Mouse (Mus musculus): ENCODE measurements around the gene Cbx2. TPM values are rescaled to one million over a fixed set of nuclear protein-coding genes. Genes with fewer than 3 reads are reported as not detected.

Gene Cbx2
- polyA plus RNA-seq, 1 experiment from 2014 or later, result 64.8 TPM

- no peak for ATAC-seq (ENCODE audit: insufficient number of reproducible peaks, insufficient read depth, low FRiP score, low TSS enrichment, low read depth)
Measured at GRCm38 (mm10) chr11:118997182-118997581, 25.6 kb upstream of the Cbx2 start.

DNA sequence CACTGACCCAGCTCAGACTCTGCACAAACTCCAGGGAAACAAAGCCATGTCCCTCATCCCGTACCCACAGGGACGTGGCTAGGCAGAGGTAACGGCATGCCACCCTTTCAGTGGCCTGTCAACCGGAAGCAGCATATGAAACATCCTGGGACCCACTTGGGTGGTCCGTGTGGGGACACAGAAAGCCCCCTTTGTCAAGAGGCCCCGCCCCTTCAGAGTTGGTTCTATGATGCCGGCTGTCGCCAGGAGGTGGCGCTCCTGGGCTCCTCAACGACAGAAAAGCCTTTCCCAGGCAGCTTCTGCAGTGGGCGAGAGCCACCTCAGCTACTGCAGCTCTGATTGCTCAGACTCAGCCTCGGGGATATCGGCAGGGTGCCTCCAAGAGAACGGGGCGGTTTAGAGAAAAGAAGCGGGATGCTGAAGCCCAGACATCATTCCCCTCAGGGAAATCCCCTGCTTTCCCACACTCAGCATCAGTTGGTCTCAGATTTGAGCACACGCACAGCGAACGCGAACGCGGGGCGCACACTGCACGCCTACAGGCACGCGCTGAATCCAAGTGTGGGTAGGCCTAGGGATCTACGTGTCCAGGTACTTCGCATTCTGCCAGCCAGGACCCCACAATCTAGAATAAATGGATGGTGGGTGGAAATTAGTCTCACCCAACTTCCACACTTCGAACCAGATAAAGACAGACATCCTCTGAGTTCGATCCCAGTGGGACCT, 24.1 kb upstream of the Cbx2 start:
- peaks cover 25% of the 10 kb centered on the region for H3K4me1 ChIP-seq
- H3K4me3 ChIP-seq, result peak overlapping the region; percentile 33
- H3K36me3 ChIP-seq, result no peaks in the 10 kb centered on the region
- 9% methylated on average over 30 of the region's 30 CpGs for WGBS
- peak overlapping the region; percentile 49; the same call in 1 of the 2 replicates for H3K9ac ChIP-seq
- no peaks in the 10 kb centered on the region for H3K9me3 ChIP-seq
- ATAC-seq (ENCODE audit: insufficient number of reproducible peaks, insufficient read depth, low FRiP score, low TSS enrichment, low read depth), result peak; percentile 56; the same call in 1 of the 2 replicates
- peaks cover 42% of the 10 kb centered on the region for H3K27me3 ChIP-seq
- no peak overlapping the region for H3K27ac ChIP-seq
- peak overlapping the region; percentile 63 for H3K4me2 ChIP-seq

More at GRCm38 (mm10) chr11:118997182-118997581, 25.6 kb upstream of the Cbx2 start:
- H3K27me3 ChIP-seq, result peaks cover 37% of the 10 kb centered on the region
- no peaks in the 10 kb centered on the region for H3K36me3 ChIP-seq
- no peak overlapping the region for H3K4me2 ChIP-seq
- H3K4me1 ChIP-seq, result peaks cover 25% of the 10 kb centered on the region
- H3K9ac ChIP-seq, result no peak overlapping the region
- no peak overlapping the region for H3K27ac ChIP-seq
- H3K9me3 ChIP-seq, result no peaks in the 10 kb centered on the region
- no peak overlapping the region for H3K4me3 ChIP-seq
- 74% methylated on average over 3 of the region's 3 CpGs for WGBS

DNA sequence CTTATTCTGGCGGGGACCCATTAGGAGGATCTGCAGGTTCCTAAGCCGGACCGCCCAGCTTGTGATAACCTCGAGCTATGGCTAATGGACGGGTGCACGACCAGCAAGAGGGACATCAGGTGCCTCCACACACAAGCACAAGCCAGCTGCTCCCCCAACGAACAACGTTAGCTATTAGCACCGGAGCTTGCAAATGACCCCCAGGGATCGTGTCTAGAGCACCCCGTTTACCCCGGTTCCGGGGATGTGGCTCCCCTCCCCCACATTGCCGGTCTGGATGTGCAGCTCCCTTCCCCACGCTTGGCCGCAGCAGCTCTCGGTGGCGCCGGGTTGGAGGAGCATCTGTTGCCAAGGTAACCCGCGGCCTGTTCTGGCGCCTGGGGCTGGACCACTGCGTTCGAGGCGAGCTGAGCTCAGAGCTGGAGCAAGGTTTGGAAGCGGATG, 23.4 kb upstream of the Cbx2 start:
- no peaks in the 10 kb centered on the region for H3K36me3 ChIP-seq
- peaks cover 41% of the 10 kb centered on the region for H3K27me3 ChIP-seq
- H3K27ac ChIP-seq, result no peak overlapping the region
- peaks cover 25% of the 10 kb centered on the region for H3K4me1 ChIP-seq
- no peak for ATAC-seq (ENCODE audit: insufficient number of reproducible peaks, insufficient read depth, low FRiP score, low TSS enrichment, low read depth)
- H3K4me2 ChIP-seq, result peak overlapping the region; percentile 63
- H3K4me3 ChIP-seq, result peak overlapping the region; percentile 33
- H3K9me3 ChIP-seq, result no peaks in the 10 kb centered on the region
- 0 out of 2 replicates have a peak overlapping the region, but pooled peaks have one; percentile 36 for H3K9ac ChIP-seq
- WGBS, result 3% methylated on average over 26 of the region's 26 CpGs

DNA sequence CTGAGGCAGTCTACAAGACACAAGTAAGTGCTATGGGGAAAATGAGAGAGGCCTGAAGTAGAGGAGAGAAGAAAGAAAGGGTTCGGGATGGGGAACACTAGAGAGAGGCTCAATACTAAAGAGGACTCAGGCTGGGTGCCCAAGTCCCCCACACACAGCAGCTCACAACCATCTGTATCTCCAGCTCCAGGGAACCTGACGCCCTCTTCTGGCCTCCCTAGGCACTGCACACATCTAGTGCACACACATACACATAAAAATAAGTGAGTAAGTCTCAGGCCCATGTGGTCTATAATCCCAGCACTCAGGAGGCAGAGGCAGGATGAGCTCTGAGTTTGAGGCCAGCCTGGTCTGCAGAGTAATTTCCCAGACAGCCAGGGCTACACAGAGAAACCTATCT, 21.9 kb upstream of the Cbx2 start:
- H3K9ac ChIP-seq, result no peak overlapping the region
- ATAC-seq (ENCODE audit: insufficient number of reproducible peaks, insufficient read depth, low FRiP score, low TSS enrichment, low read depth), result no peak
- no peak overlapping the region for H3K4me3 ChIP-seq
- peaks cover 15% of the 10 kb centered on the region for H3K4me1 ChIP-seq
- H3K36me3 ChIP-seq, result no peaks in the 10 kb centered on the region
- 69% methylated on average over 2 of the region's 2 CpGs for WGBS
- peaks cover 32% of the 10 kb centered on the region for H3K27me3 ChIP-seq
- H3K4me2 ChIP-seq, result no peak overlapping the region
- H3K27ac ChIP-seq, result no peak overlapping the region
- no peaks in the 10 kb centered on the region for H3K9me3 ChIP-seq

GRCm38 (mm10) chr11:119001493-119002128, 21.2 kb upstream of the Cbx2 start:
- H3K4me2 ChIP-seq, result no peak overlapping the region
- 61% methylated on average over 4 of the region's 4 CpGs for WGBS

DNA sequence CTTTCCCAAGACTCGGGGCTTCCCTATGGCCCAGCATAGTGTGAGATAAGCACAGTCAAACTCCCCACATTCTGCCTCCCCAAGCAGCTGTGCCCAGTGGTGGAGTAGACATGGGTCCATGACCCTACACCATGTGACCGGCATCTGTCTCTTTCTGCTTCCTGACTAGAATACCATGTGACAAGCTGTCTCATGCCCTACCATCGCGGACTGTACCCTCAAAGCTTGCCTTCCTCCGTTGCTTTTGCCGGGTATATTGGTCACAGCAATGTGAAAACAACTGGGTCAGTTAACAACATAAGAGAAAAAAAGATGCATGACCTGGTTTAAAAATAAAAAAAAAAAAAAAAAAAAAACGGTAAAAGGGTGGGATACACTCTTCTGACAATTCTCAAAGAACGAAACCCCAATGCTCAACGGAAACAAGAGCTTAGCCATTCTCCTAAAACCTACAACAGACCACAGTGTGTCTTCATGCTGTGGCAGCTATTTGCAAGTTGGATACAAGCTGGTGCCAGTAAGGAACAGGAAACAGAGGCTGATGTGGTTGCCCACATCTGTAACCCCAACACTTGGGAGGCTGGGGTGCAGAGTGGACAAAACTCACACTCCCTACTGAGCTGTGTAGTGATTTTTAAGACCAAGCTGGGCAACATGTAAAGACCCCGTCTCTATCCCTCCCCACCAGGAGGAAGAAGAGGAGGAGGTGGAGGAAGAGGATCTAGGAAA, 17.1 kb upstream of the Cbx2 start:
- Histone ChIP-seq H3K36me3 (no peaks in the 10 kb centered on the region), H3K27me3 (peaks cover 8% of the 10 kb centered on the region; the same call in 1 of the 2 replicates), H3K4me2 (no peak overlapping the region), H3K4me1 (peaks cover 8% of the 10 kb centered on the region; the same call in 1 of the 2 replicates), H3K27ac (no peak overlapping the region), H3K9me3 (no peaks in the 10 kb centered on the region), H3K9ac (no peak overlapping the region), H3K4me3 (no peak overlapping the region)
- no peak for ATAC-seq (ENCODE audit: insufficient number of reproducible peaks, insufficient read depth, low FRiP score, low TSS enrichment, low read depth)
- WGBS, result 85% methylated on average over 10 of the region's 10 CpGs

More at GRCm38 (mm10) chr11:119001493-119002128, 21.2 kb upstream of the Cbx2 start:
- Histone ChIP-seq H3K4me3 (no peak overlapping the region), H3K9me3 (no peaks in the 10 kb centered on the region), H3K9ac (no peak overlapping the region), H3K36me3 (no peaks in the 10 kb centered on the region), H3K4me1 (peaks cover 15% of the 10 kb centered on the region), H3K27me3 (peaks cover 30% of the 10 kb centered on the region), H3K27ac (no peak overlapping the region)
- ATAC-seq (ENCODE audit: insufficient number of reproducible peaks, insufficient read depth, low FRiP score, low TSS enrichment, low read depth), result no peak

DNA sequence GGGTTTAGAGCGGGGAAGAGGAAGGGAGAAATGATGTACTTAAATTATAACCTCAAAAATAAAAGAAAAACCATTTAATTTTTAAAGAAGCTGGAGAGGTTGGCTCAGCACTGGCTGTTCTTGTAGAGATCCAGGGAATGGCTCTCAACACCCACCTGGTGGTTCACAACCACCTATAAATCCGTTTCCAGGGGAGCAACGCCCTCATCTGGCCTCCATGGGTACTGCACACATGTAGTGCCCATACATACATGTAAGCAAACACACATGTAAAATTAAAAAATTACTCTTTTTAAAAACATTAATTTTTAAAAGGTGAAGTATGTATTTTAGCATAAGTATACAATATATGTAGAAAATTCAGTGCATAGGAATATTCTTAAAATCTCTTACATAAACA, 16.3 kb upstream of the Cbx2 start:
- Histone ChIP-seq H3K9ac (no peak overlapping the region), H3K36me3 (no peaks in the 10 kb centered on the region), H3K4me2 (no peak overlapping the region), H3K27ac (no peak overlapping the region), H3K9me3 (no peaks in the 10 kb centered on the region), H3K4me3 (no peak overlapping the region), H3K27me3 (peaks cover 5% of the 10 kb centered on the region; the same call in 1 of the 2 replicates), H3K4me1 (peaks cover 8% of the 10 kb centered on the region; the same call in 1 of the 2 replicates)
- WGBS, result 66% methylated on average over 3 of the region's 3 CpGs
- ATAC-seq (ENCODE audit: insufficient number of reproducible peaks, insufficient read depth, low FRiP score, low TSS enrichment, low read depth), result no peak

- peak; percentile 71; the same call in 1 of the 2 replicates for ATAC-seq (ENCODE audit: insufficient number of reproducible peaks, insufficient read depth, low FRiP score, low TSS enrichment, low read depth)
- Histone ChIP-seq H3K27ac (no peak overlapping the region), H3K9ac (peak overlapping the region; percentile 64)
Measured at GRCm38 (mm10) chr11:119007461-119008456, 15.0 kb upstream of the Cbx2 start.

DNA sequence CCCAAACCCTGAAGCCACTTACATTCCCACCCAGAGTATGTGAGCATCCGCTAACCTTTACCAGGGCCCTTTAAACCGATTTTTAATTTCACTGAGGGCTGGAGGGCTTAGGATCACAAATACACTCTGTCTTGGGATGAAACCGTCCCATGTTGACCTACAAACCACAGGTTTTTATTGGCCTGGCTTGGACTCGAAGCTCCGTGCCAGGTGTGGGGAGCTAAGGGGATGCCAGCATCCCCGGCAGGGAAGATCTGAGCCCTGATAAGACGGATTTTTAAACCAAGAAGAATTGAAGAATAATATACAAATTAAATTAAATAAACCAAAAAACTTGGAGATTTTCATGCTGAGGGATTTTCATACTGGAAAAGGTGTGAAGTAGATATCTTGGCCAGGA, 8.3 kb upstream of the Cbx2 start:
- Histone ChIP-seq H3K36me3 (no peaks in the 10 kb centered on the region), H3K9me3 (no peaks in the 10 kb centered on the region), H3K27me3 (no peaks in the 10 kb centered on the region), H3K27ac (no peak overlapping the region), H3K4me2 (no peak overlapping the region), H3K4me3 (no peak overlapping the region), H3K4me1 (no peaks in the 10 kb centered on the region), H3K9ac (no peak overlapping the region)
- WGBS, result 66% methylated on average over 7 of the region's 7 CpGs
- ATAC-seq (ENCODE audit: insufficient number of reproducible peaks, insufficient read depth, low FRiP score, low TSS enrichment, low read depth), result no peak

More at GRCm38 (mm10) chr11:119007461-119008456, 15.0 kb upstream of the Cbx2 start:
- Histone ChIP-seq H3K36me3 (no peaks in the 10 kb centered on the region), H3K4me2 (peak overlapping the region; percentile 66), H3K27me3 (peaks cover 2% of the 10 kb centered on the region; the same call in 1 of the 2 replicates), H3K9me3 (no peaks in the 10 kb centered on the region), H3K4me1 (peaks cover 8% of the 10 kb centered on the region; the same call in 1 of the 2 replicates), H3K4me3 (peak overlapping the region; percentile 42)
- 15% methylated on average over 21 of the region's 21 CpGs for WGBS

DNA sequence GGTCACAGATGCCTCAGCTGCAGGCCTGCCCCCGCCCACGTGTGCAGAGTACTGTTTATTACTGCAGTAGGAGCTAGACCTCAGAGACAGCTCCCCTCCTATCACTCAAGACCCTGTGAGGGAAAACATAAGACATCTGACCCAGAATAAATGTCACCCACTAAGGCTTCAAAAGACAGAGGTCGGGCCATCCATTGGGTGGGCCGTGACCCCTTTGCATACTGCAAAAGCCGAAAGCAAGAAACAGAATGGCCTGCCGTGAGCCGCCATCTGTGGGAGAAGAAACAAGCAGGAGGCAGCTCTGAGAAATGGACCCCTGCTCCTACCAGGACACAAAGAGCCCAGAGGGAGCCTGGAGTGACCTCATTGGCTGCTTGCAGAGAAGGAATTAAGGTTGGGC, 5.3 kb upstream of the Cbx2 start:
- no peak overlapping the region for H3K4me3 ChIP-seq
- peaks cover 8% of the 10 kb centered on the region; the same call in 1 of the 2 replicates for H3K4me1 ChIP-seq
- no peak overlapping the region for H3K9ac ChIP-seq
- H3K27me3 ChIP-seq, result 0 out of 2 replicates have a peak, but pooled peaks cover 5% of the 10 kb centered on the region
- no peaks in the 10 kb centered on the region for H3K36me3 ChIP-seq
- H3K4me2 ChIP-seq, result no peak overlapping the region
- no peaks in the 10 kb centered on the region for H3K9me3 ChIP-seq
- no peak for ATAC-seq (ENCODE audit: insufficient number of reproducible peaks, insufficient read depth, low FRiP score, low TSS enrichment, low read depth)
- WGBS, result 77% methylated on average over 7 of the region's 7 CpGs
- H3K27ac ChIP-seq, result no peak overlapping the region
